Mouse (Mus musculus) heart, adult 2 months (tissue): Measurements from ENCODE around the gene Dnah1. TPM values are rescaled to one million over a fixed set of nuclear protein-coding genes. Genes with fewer than 3 reads are reported as not detected.

Source experiments
- DNase-seq, 2 experiments: peaks; one replicate each; pipeline ENCODE4 v3.0.0; 2021
- H3K27ac ChIP-seq: fragments of 200-600 bp; 2 replicates; pipeline ENCODE4 v1.8.1; 2022
- H3K27me3 ChIP-seq: fragments of 200-500 bp; 2 replicates; pipeline ENCODE4 v1.6.1; 2012; ENCODE audit warnings: mild to moderate bottlenecking, low read length, inconsistent platforms, mixed read lengths; ENCODE audit not compliant: control insufficient read depth, insufficient read depth
- H3K36me3 ChIP-seq: fragments of 200-500 bp; 2 replicates; pipeline ENCODE4 v1.6.1; 2012; ENCODE audit warnings: low read length, inconsistent platforms; ENCODE audit not compliant: control insufficient read depth, insufficient read depth
- H3K4me1 ChIP-seq: fragments of 200-500 bp; 2 replicates; pipeline ENCODE4 v1.6.1; 2011; ENCODE audit warnings: low read length; ENCODE audit not compliant: control insufficient read depth, insufficient read depth
- H3K4me3 ChIP-seq: fragments of 200-600 bp; 2 replicates; pipeline ENCODE4 v1.8.1; 2022
- H3K79me2 ChIP-seq: fragments of 200-500 bp; replicated peaks from 2 replicates; pipeline ENCODE4 v1.6.1; 2012; ENCODE audit warnings: mild to moderate bottlenecking, inconsistent platforms, low read length, moderate library complexity, mixed read lengths; ENCODE audit not compliant: control insufficient read depth, insufficient read depth
- H3K9ac ChIP-seq: fragments of 200-500 bp; 2 replicates; pipeline ENCODE4 v1.6.1; 2012; ENCODE audit warnings: low read depth, mild to moderate bottlenecking, control low read depth, inconsistent platforms, low read length, mixed read lengths
- CTCF ChIP-seq: fragments of 200-600 bp; IDR thresholded peaks from 2 replicates; pipeline ENCODE4 v1.8.1; 2022; ENCODE audit warnings: antibody characterized with exemption, mild to moderate bottlenecking, moderate library complexity
- EP300 ChIP-seq: fragments of 200-500 bp; IDR thresholded peaks from 2 replicates; pipeline ENCODE4 v1.6.1; 2011; ENCODE audit warnings: low read depth, low read length, control low read depth; ENCODE audit not compliant: insufficient read depth
- POLR2A ChIP-seq: fragments of 200-500 bp; IDR thresholded peaks from 2 replicates; pipeline ENCODE4 v1.6.1; 2011; ENCODE audit warnings: mild to moderate bottlenecking, low read depth, low read length, control low read depth; ENCODE audit not compliant: insufficient read depth
- WGBS: fragments of 180-500 bp; shearing (Covaris S2); methylation state at CpG from one replicate; pipeline ENCODE4 v1.1.7; 2018; 5-methylcytosine and 5-hydroxymethylcytosine counted together
- intact Hi-C: fragments of 180-260 bp; cut with DNase I; formaldehyde crosslinking; loops from one replicate; pipeline ENCODE4 v1.15.1; 2025
- polyA plus RNA-seq: library from polyadenylated mRNA; depleted of rRNA; stranded (reverse); fragments of >200 nt; gene quantifications from 2 replicates; pipeline ENCODE4 v1.2.3, GENCODE M21; 2012
- total RNA-seq, 2 experiments: library from RNA; stranded (reverse); gene quantifications; 2 replicates each; pipeline ENCODE4 v1.2.3; 2021

Gene Dnah1
- total and polyA plus RNA-seq, 3 experiments: 0.02 to 0.41 (median 0.05) TPM

DNA sequence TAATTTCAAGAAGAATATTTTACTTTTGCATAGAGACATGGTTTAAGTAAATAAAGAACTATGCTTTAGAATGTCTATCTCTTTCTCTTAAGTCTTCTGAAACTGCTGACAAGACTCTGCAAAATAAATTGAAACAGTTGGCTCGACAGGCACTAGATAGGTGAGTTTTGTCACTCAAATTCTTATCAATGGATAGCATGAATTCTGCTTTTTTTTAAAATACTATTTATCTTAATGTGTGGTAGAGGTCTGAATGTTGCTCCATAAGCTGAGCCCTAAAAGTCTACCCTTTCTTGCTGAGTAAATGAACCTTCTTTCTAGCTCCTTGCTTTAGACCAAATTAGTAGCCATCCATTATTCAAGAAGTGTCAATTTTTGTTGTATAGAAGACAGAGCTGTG, 21.7 kb upstream of the Dnah1 start:
- H3K79me2 ChIP-seq: peaks cover 2% of the 10 kb centered on the region
- no peak for TF ChIP-seq EP300
- TF ChIP-seq CTCF: no peak
- TF ChIP-seq POLR2A: no peak
- no peak for DNase-seq
- H3K4me3 ChIP-seq: no peak overlapping the region
- H3K27ac ChIP-seq: peak overlapping the region; percentile 5; the same call in 1 of the 2 replicates
- no peak overlapping the region for H3K9ac ChIP-seq
- H3K27me3 ChIP-seq: no peaks in the 10 kb centered on the region
- peaks cover 37% of the 10 kb centered on the region for H3K36me3 ChIP-seq
- 72% methylated on average over 1 of the region's 1 CpGs for WGBS
- intact Hi-C loops: no loop called here
- peaks cover 2% of the 10 kb centered on the region for H3K4me1 ChIP-seq

DNA sequence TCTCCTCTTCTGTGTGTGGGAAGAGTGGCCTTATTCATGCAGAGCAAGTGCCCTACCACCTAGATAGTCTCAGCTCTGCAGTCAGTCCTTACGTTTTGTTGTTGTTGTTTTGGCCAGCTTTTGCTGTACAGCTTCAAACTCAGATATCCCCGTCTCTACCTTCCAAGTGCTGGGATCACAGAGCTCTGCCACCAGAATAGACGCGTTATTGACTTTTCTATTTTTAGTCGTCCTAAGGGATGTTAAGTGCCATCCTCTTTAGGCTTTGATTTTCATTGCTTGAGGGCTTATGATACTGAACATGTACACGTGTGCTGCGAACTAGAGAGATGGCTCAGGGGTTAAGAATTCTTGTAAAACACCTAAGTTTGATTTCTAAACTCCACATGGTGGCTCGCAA, 19.5 kb upstream of the Dnah1 start:
- Histone ChIP-seq H3K79me2 (peaks cover 4% of the 10 kb centered on the region), H3K27ac (peak overlapping the region; percentile 78), H3K9ac (peak overlapping the region; percentile 57), H3K36me3 (peaks cover 37% of the 10 kb centered on the region), H3K27me3 (no peaks in the 10 kb centered on the region), H3K4me1 (peaks cover 2% of the 10 kb centered on the region), H3K4me3 (no peak overlapping the region)
- DNase-seq: peak in 1 of 2 experiments; percentile 15
- intact Hi-C loops: no loop called here
- TF ChIP-seq CTCF (no peak), POLR2A (no peak), EP300 (no peak)
- WGBS: 51% methylated on average over 8 of the region's 8 CpGs

DNA sequence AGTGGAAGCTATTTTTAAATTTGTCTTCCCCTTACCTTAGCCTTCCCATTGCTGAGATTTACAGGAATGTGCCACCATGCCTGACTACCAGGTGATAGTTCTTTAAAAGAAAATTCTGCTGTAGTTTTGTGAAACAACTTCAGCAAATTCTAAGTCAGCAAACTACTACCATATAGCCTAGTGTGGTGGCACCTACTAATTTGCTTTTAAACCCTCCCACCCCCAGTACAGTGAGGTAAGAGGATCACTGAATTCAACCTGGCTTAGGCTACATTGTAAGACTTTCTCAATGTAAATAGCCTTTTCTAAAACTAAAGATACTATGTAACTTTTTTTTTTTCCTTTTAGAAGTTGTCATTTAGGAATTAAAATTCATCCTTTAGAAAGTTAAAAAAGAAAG, 14.3 kb upstream of the Dnah1 start:
- peak overlapping the region; percentile 38; the same call in 1 of the 2 replicates for H3K9ac ChIP-seq

DNA sequence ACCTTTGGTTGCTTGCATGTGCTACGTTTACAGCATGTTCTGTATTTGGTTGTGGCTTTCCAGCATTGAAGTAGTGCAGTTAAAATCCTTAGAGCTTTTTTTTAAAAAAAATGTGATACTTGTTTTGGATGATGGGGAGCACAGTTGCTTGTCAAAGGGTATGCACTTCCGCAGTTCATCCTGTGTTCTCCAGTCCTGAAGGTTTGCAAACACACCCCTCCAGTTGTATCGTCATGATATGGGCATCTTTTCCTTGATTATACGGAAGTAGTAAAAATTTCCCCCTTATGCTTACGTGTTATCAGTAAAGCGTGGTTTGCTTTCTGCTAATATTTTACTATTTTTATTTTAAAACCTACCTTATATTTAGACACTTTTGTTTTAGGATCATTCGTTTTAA, 13.7 kb upstream of the Dnah1 start:
- no peak for DNase-seq

More for the DNA sequence above, 14.3 kb upstream of the Dnah1 start:
- H3K36me3 ChIP-seq: peaks cover 4% of the 10 kb centered on the region
- peaks cover 1% of the 10 kb centered on the region; the same call in 1 of the 2 replicates for H3K4me1 ChIP-seq
- DNase-seq: no peak
- peak overlapping the region; percentile 97; the same call in 1 of the 2 replicates for H3K4me3 ChIP-seq
- H3K27ac ChIP-seq: no peak overlapping the region
- peaks cover 2% of the 10 kb centered on the region; the same call in 1 of the 2 replicates for H3K79me2 ChIP-seq
- TF ChIP-seq EP300 (no peak), POLR2A (no peak), CTCF (no peak)
- intact Hi-C loops: loop anchor here (5.0 kb wide), 2 partner anchors 86 to 131 kb away; partner anchors contain the start of genes Bap1, Phf7 and Tnnc1
- no peaks in the 10 kb centered on the region for H3K27me3 ChIP-seq

DNA sequence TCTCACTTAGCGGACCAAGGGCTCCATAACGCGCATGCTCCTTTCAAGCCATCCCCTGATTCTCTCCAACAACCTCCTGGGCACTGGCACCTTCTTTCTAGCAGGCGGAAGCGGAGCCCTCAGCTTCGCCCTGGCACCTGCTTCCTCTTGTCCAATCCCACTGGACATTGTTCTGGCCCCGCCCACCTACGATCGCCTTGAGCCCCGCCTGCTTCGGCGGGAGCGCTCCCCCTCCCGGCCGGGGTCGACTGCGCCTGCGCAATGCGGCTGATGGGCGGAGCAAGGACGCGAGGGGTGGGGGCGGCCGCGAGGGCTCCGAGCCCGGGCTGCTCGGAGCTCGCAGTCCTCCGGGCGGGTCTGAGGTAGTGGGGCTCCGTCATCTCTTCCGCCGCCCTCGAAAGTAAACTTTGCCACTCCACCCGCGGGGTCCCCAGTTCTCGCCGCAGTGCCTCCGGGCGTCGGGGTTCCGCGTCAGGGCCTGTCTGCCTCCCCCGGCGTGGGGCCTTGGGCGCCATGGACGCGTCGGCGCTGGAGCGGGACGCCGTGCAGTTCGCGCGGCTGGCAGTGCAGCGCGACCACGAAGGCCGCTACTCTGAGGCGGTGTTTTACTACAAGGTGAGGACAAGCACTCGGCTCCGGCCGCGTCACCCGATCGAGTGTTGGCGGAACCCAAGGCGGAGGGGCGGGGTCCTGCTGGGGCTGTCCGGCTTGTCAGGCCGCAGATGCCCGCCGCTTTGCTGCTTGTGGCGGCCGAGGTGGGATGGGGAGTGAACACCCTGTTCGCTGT, 12.9 kb upstream of the Dnah1 start, which contains the start of gene Capn7:
TSS of gene Capn7 (plus strand) at position 270 of the 787 bp plus-strand sequence.
- DNase-seq: peak; percentile 97 to 100
- Histone ChIP-seq H3K36me3 (peaks cover 2% of the 10 kb centered on the region; the same call in 1 of the 2 replicates), H3K27me3 (no peaks in the 10 kb centered on the region), H3K4me3 (peak within 1 kb of the TSS; percentile 97), H3K27ac (peak within 1 kb of the TSS; percentile 93), H3K4me1 (peaks cover 1% of the 10 kb centered on the region; the same call in 1 of the 2 replicates), H3K9ac (peak within 1 kb of the TSS; percentile 89), H3K79me2 (peaks cover 2% of the 10 kb centered on the region; the same call in 1 of the 2 replicates)
- intact Hi-C loops: loop anchor here (5.0 kb wide), 2 partner anchors 84 to 129 kb away; partner anchors contain the start of genes Bap1, Phf7 and Tnnc1
- TF ChIP-seq CTCF (peak; percentile 36), EP300 (no peak), POLR2A (peak; percentile 86)
- WGBS: under 1% methylated on average over 78 of the region's 78 CpGs

More for the DNA sequence above, 13.7 kb upstream of the Dnah1 start:
- intact Hi-C loops: loop anchor here (5.0 kb wide), 2 partner anchors 85 to 130 kb away; partner anchors contain the start of genes Bap1, Phf7 and Tnnc1
- Histone ChIP-seq H3K27ac (peak overlapping the region; percentile 93), H3K79me2 (peaks cover 2% of the 10 kb centered on the region; the same call in 1 of the 2 replicates), H3K4me1 (peaks cover 1% of the 10 kb centered on the region; the same call in 1 of the 2 replicates), H3K27me3 (no peaks in the 10 kb centered on the region), H3K4me3 (peak overlapping the region; percentile 97), H3K36me3 (peaks cover 2% of the 10 kb centered on the region), H3K9ac (peak overlapping the region; percentile 38; the same call in 1 of the 2 replicates)
- TF ChIP-seq POLR2A (no peak), EP300 (no peak), CTCF (no peak)
- 11% methylated on average over 7 of the region's 7 CpGs for WGBS

DNA sequence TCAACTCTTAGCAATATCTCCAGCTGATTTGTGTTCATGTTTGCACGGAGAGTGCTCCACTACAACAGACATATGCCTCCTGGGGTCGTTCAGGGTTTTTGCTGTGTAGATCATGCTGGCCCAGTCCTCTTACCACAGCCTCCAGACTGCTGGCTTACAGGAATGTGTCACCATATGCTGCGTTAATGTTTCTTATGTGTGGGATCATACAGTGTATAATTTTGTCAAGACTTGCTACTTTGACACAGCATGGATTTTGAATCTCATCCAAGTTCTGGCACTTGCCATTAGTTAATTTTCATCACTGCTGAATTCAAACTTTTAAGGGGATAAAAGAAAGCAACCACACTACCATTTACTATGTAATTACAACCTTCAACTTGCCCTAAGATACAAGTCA, 12.1 kb upstream of the Dnah1 start:
- 53% methylated on average over 3 of the region's 3 CpGs for WGBS
- Histone ChIP-seq H3K27me3 (no peaks in the 10 kb centered on the region), H3K4me1 (peaks cover 1% of the 10 kb centered on the region; the same call in 1 of the 2 replicates), H3K36me3 (peaks cover 2% of the 10 kb centered on the region; the same call in 1 of the 2 replicates), H3K27ac (peak overlapping the region; percentile 93), H3K79me2 (peaks cover 2% of the 10 kb centered on the region; the same call in 1 of the 2 replicates), H3K4me3 (peak overlapping the region; percentile 97), H3K9ac (no peak overlapping the region)
- TF ChIP-seq POLR2A (no peak), EP300 (no peak), CTCF (no peak)
- intact Hi-C loops: loop anchor here (5.0 kb wide), 2 partner anchors 83 to 128 kb away; partner anchors contain the start of genes Bap1, Phf7 and Tnnc1
- DNase-seq: no peak
